Mouse (Mus musculus) heart, postnatal 0 days (tissue): Measurements from ENCODE around the gene Ugdh.

Experiments used
- CTCF ChIP-seq: IDR thresholded peaks from 2 replicates; pipeline ENCODE4 v1.5.1; 2016; ENCODE audit warnings: antibody characterized with exemption, control low read depth, low read depth
- EP300 ChIP-seq: IDR thresholded peaks from 2 replicates; pipeline ENCODE4 v1.6.1; 2016; ENCODE audit warnings: antibody characterized with exemption, low read depth

DNA sequence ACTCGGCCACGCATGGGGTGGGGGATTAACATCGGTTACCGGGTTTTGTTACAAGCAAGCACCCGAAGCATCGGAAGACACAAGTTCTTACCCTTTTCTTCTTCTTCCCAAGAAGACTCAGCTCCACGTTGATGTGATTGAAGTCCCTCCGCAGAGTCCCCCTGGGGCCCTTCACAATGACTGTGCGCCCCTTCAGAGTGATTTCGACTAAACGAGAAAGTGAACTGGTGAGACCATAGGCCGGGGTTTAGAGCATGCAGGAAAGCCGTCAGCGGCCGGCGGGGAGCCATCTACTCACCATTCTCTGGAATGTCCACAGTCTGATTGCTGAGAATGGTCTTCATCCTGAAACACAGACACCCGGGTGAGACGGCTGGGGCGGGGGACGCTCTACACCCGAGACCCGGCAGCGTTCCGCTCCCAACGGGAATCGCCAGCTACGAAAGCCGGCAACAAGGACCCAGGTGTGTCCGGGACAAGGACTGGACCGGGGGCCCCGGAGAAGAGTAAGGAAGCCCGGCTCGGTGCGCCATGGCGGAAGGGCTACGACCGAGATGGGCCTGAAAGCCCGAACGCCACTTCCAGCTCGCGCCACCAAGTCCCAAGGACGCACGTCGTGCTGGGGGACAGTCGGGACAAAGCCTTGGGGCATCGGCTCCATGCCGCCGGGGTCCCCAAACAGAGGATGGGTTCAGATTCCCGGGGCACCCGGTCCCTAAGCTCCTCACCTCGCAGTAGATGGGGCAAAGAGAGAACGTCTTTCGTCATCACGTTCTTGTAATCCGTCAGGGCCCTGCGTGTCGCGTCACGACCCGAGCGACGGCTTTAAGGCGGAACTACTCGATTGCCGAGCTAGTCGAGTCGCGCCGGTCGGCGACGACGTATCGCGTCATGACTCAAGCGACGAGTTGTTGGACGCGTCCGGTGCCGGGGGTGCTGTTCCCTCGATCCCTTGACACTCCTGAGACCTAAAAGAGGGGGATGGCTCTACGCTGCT, 44.8 kb downstream of the Ugdh start, which contains the start of the genes Rpl9 and Lias:
- TF ChIP-seq CTCF (no peak), EP300 (peak; percentile 25; the same call in 1 of the 2 replicates)
